Mouse (Mus musculus): ENCODE data around the gene S100a16.

The S100a16 gene

GRCm38 (mm10) chr3:90517711-90518110, 19.3 kb upstream of the S100a16 start:
- no peak for DNase-seq (ENCODE audit: low spot score in 2 of 2)

- DNase-seq (ENCODE audit: low spot score in 2 of 2): peak in 1 of 2 experiments; percentile 44
Observed at GRCm38 (mm10) chr3:90525421-90525820, 11.6 kb upstream of the S100a16 start.

- DNase-seq (ENCODE audit: low spot score in 2 of 2): no peak
Observed at GRCm38 (mm10) chr3:90526076-90526475, 11.0 kb upstream of the S100a16 start.

DNA sequence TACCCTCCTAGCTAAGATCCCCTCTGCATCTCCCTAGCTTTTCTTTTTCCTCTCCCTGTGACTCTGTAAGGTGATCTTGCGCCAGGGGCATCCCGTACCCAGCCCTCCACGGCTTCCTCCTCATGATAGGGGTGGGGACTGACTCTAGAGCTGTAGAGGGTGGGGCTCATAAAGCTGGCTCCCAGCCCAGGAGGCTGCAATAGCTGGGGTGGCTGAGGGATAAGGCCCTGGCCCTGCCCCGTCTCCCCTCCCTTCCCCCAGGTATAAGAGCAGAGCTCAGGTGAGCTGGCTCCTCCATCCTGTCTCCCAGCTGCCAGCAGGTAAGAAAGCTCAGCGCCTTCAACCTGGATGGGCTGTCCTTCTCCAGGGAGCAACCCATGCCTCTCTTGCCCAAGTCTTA, 10.5 kb upstream of the S100a16 start, which contains the start of gene S100a14:
Gene S100a14 (plus strand): TSS at position 277 of the 400 bp plus-strand sequence.
- DNase-seq (ENCODE audit: low spot score in 2 of 2): no peak

DNA sequence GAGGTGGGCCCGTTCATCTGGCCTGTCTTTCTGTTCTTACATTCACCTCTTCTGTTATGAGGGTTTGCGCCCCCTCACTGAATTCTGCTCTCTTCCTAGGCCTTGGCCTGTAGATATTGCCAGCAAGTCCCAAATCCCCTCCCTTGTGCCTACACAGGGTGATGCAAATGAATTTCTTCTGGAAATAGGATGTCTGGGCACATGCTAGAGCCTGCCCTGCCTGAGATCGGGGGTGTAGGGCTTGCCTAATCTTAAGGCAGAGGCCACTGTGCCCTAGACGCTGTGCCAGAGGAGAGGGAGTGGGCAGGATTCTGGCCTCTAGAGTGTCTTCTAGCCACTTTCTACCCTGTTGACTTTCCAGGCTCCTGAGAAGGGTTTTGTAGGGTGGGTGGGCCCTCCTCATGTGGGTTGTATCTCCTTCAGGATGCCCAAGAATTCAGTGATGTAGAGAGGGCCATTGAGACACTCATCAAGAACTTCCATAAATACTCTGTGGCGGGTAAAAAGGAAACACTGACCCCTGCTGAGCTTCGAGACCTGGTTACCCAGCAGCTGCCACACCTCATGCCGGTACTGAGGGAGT, 9.7 kb upstream of the S100a16 start:
- no peak for DNase-seq (ENCODE audit: low spot score in 2 of 2)

DNA sequence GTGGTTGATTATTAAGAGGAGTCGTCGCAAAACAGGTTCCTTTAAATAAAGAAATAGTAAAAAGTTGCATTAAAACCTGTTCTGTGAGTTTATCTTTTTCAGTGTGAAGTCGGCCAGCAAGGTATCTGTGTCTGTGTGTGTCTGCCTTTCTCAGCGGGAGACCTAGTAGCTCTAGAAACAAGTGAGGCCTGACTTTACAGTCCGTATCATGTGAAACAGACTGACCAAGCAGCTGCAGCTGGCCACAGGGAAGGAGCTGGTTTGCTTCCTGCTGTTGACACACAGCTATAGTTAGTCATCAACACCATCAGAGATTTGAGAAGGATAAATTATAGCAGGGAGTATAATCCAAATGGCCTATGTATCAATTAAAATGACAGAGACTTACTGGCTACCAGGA, 5.3 kb upstream of the S100a16 start:
- no peak for DNase-seq (ENCODE audit: low spot score in 2 of 2)

GRCm38 (mm10) chr3:90535446-90535845, 1.6 kb upstream of the S100a16 start:
- no peak for DNase-seq (ENCODE audit: low spot score in 2 of 2)

- DNase-seq (ENCODE audit: low spot score in 2 of 2): no peak
Observed at GRCm38 (mm10) chr3:90537905-90538296, 847 bp downstream of the S100a16 start.

GRCm38 (mm10) chr3:90540904-90541303, 3.9 kb downstream of the S100a16 start:
- DNase-seq (ENCODE audit: low spot score in 2 of 2): no peak

DNA sequence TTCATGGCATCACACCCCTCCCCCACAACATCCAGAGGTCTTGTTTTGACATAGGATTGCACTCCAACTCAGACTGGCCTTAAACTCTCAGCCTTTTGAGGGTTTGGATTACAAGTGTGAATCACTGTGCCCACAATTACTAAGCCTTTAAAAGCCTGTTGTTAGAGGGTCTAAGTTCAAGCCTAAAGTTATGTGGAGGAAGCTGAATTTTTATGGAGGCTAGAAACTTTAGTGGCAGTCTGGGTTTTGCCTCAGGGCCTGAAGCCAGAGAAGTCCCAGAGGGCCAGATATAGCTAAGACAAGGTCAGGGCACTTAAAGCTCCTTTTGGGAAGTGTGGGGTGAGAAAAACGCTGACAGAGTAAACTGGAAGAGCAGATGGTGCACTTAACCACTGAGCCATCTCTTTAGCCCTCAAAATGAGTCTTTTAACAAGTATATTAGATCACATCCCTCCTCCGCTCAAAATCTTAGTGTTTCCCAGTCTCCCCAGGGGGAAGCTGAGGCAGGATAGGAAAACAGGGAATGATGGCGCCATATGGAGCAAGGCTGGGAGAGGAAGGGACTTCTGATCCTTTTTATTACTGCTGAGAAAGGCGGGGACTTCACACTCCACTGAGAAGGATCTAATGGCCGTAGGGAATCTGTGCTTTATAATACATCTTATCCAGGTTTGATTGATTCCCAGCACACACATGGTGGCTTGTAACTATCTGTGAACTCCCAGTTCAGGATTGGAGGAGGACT, 12.8 kb downstream of the S100a16 start:
- no peak for DNase-seq (ENCODE audit: low spot score in 2 of 2)

- no peak for DNase-seq (ENCODE audit: low spot score in 2 of 2)
Observed at GRCm38 (mm10) chr3:90550421-90550790, 13.4 kb downstream of the S100a16 start.

DNA sequence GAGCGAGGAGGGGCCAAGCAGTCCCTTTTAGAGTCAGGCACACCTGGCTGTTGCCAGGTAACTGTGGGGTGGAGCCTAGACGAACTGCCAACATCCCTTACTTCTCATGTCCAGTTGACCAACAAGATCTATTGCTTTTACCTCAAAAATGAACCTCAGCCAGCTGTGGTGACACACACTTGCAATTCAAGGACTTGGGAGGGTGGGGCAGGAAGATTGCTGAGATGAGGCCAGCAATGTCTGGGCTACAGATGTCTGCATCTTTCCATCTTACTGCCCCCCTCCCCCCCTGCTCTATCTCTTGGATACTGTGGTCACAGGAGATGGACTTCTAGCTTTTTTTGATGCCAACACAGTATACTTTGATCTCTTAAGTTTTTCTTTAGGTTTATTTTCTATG, 15.2 kb downstream of the S100a16 start:
- DNase-seq (ENCODE audit: low spot score in 2 of 2): no peak

GRCm38 (mm10) chr3:90555954-90556353, 18.9 kb downstream of the S100a16 start:
- peak; percentile 21 to 30 for DNase-seq (ENCODE audit: low spot score in 2 of 2)

DNA sequence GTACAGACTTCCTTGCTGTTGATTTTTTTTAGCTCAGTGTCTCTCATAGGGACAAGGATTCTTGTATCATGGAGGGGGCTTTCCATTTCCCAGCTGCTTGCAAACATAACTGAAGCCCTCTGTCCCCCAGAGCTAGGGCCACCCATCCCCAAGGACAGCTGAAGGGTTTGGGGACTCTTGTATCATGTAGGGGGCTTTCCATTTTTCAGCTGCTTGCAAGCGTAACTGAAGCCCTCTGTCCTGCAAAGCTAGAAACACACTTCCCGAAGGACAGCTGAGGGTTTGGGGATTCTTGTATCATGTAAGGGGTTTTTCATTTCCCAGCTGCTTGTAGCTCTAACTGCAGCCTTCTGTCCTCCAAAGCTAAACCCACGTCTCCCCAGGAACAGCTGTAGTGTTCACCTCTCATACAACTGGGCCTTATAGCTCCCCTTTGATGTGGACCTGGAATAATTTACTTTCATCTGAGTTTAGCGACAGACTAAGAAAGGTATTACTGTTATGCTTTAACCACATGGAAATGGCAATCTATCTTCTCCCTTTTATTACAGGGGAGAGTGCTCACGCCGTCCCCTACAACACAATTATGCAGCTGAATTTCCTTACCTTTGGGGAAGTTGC, 23.1 kb downstream of the S100a16 start, which contains the start of gene S100a3:
Gene S100a3 (plus strand): TSS at position 571 of the 621 bp plus-strand sequence.
- DNase-seq (ENCODE audit: low spot score in 2 of 2): no peak

DNA sequence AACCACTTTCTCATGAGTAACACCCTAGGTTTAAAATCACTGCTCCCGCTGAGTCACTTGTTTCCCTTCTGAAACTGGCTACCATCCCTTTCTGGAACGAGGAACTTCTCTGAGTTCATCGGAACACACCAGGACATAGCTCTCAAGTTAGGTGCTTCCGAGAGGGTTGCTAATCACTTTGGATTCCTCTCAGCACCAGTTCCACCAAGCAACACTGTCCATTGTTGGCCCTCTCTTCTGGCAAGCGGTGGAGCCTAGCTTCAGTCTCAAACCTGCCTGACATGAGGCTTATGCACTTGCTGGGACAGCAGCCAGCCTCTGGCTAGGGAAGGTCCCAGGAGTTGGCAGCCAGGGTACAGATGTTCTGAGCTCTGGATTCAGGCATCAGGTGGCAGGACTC, 37.6 kb downstream of the S100a16 start:
- no peak for DNase-seq (ENCODE audit: low spot score in 2 of 2)

DNA sequence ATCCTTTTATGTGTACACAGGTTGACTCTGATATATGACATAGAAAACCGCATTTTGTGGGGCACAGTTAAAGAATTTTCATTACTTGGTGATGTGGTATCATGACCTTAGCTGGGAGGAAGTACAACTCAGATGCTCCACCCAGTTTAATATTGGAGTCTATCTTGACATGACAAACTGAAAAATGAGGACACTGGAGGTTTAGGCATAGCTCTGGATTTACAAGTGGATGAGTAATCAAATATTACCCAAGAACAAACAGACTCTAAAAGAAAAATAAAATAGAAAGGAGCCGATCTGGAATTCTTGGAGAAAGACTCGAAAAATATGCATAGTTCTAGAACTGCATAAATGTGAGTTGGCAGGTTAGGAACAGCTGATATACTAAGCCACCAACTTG, 38.3 kb downstream of the S100a16 start:
- DNase-seq (ENCODE audit: low spot score in 2 of 2): no peak

GRCm38 (mm10) chr3:90576351-90577001, 39.4 kb downstream of the S100a16 start:
- DNase-seq (ENCODE audit: low spot score in 2 of 2): no peak

DNA sequence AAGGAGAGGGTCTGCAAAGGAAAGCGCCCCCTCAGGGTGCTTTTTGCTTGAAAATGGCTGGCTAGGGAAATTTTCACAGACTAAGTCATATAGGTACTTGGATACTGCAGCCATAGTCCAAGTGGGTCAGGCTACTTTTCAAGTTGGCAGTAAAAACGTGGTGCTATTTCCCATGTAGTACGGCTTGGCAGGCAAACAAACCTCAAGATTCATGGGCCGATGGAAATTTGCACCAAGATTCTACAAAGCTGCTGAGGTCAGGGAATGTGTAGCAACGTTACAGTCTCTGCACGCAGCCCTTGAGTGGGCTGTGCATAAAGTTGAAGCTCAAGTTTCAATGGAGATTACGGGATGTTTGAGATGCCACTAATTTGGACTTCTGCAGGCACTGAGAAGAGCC, 42.4 kb downstream of the S100a16 start:
- DNase-seq (ENCODE audit: low spot score in 2 of 2): no peak

DNA sequence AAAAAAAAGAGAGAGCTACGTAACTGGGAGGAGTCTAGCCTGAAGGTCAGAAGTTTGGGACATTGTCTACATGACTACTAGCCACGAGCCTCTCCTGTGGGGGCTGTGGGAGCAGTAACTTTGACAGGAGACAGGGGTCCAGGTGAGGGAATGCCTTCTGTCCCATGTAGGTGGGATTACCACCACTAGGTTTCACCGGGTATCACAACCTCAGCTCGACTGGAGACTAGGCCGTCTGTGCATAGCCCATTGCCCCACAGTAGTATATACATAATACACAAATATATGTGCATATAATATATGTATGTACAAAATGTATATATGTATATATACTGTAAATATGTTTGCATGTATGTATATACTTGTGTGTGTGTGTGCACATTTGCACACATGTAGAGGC, 44.1 kb downstream of the S100a16 start:
- DNase-seq (ENCODE audit: low spot score in 2 of 2): no peak

- DNase-seq (ENCODE audit: low spot score in 2 of 2): no peak
Observed at GRCm38 (mm10) chr3:90582156-90582555, 45.1 kb downstream of the S100a16 start.

- no peak for DNase-seq (ENCODE audit: low spot score in 2 of 2)
Observed at GRCm38 (mm10) chr3:90582556-90582955, 45.5 kb downstream of the S100a16 start.

DNA sequence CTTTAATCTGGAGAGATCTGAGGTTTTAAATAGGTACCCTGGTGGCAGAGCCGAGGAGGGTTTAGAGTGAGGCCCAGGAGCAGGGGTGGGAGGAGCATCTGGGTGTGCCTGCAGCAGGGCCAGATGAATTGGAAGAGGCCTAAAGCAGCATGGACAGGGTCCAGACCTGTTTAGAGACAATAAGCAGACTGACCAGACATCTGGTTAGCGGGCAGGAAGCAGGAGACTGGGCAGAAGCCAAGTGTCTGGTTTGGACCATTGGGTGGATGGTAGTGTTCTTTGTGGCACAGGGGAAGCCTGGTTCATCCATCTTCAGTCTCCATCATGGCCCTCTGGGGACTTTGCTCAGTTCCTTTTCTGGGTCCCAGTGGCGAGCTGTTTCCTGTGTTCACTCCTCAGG, 46.8 kb downstream of the S100a16 start:
- no peak for DNase-seq (ENCODE audit: low spot score in 2 of 2)

GRCm38 (mm10) chr3:90585595-90585994, 48.5 kb downstream of the S100a16 start:
- DNase-seq (ENCODE audit: low spot score in 2 of 2): peak; percentile 71 to 84
